8 mouse cellular contexts compared by ENCODE assay signal in genomic region chr12:109830303-109831020, GRCm38 (mm10).
DNase-seq lines count a peak whose midpoint lies in the region; ATAC-seq and TF ChIP-seq lines count a peak whose summit lies in the region.

No protein-coding gene starts in this region.

- H3K9me3 ChIP-seq in intestine, postnatal 0 days (ENCODE audit: control insufficient read depth), result no peaks in the 10 kb centered on the region
- H3K9me3 ChIP-seq in intestine, embryonic 16.5 days (ENCODE audit: control insufficient read depth, low read length), result no peaks in the 10 kb centered on the region
- no peaks in the 10 kb centered on the region for H3K9me3 ChIP-seq in embryonic facial prominence, embryonic 10.5 days
- no peaks in the 10 kb centered on the region for H3K9me3 ChIP-seq in kidney, embryonic 16.5 days (ENCODE audit: low read length)
- H3K9me3 ChIP-seq in midbrain, embryonic 15.5 days, result no peaks in the 10 kb centered on the region

- H3K9ac ChIP-seq in intestine, postnatal 0 days (ENCODE audit: low read depth, low read length), result no peak overlapping the region
- no peak overlapping the region for H3K9ac ChIP-seq in intestine, embryonic 16.5 days (ENCODE audit: low read depth, low read length)
- H3K9ac ChIP-seq in kidney, embryonic 16.5 days (replicated peaks; ENCODE audit: low read length), result no peak overlapping the region
- no peak overlapping the region for H3K9ac ChIP-seq in midbrain, embryonic 15.5 days

- peak; percentile 68 for TF ChIP-seq CTCF in intestine, postnatal 0 days (IDR thresholded peaks at IDR 0.05; ENCODE audit: low read depth)

- ATAC-seq in intestine, postnatal 0 days, result no peak
- ATAC-seq in intestine, embryonic 16.5 days, result no peak
- peak; percentile 59 for ATAC-seq in kidney, embryonic 16.5 days (ENCODE audit: low FRiP score, low TSS enrichment)
- 0 out of 2 replicates have a peak, but pooled peaks have one; percentile 17 for ATAC-seq in midbrain, embryonic 15.5 days (replicated peaks)
- no peak for ATAC-seq in megakaryocyte progenitor cell, adult 5-6 weeks (replicated peaks; ENCODE audit: poor library complexity)

- whole genome bisulfite sequencing in intestine, postnatal 0 days, result 52% methylated on average over 16 of the region's 16 CpGs
- WGBS in intestine, embryonic 16.5 days, result 49% methylated on average over 16 of the region's 16 CpGs
- 21% methylated on average over 16 of the region's 16 CpGs for WGBS in embryonic facial prominence, embryonic 10.5 days
- WGBS in kidney, embryonic 16.5 days, result 26% methylated on average over 16 of the region's 16 CpGs
- 26% methylated on average over 16 of the region's 16 CpGs for WGBS in midbrain, embryonic 15.5 days

- H3K27me3 ChIP-seq in intestine, postnatal 0 days (replicated peaks; ENCODE audit: control insufficient read depth, insufficient read depth, low read length), result no peaks in the 10 kb centered on the region
- no peaks in the 10 kb centered on the region for H3K27me3 ChIP-seq in intestine, embryonic 16.5 days (replicated peaks; ENCODE audit: control insufficient read depth, insufficient read depth, low read length)
- H3K27me3 ChIP-seq in embryonic facial prominence, embryonic 10.5 days (replicated peaks; ENCODE audit: low read depth, poor library complexity, severe bottlenecking), result peaks cover 6% of the 10 kb centered on the region; the same call in 1 of the 2 replicates
- H3K27me3 ChIP-seq in kidney, embryonic 16.5 days (ENCODE audit: insufficient read depth, low read length), result no peaks in the 10 kb centered on the region
- H3K27me3 ChIP-seq in midbrain, embryonic 15.5 days (replicated peaks), result no peaks in the 10 kb centered on the region

- H3K4me2 ChIP-seq in intestine, postnatal 0 days (replicated peaks; ENCODE audit: low read depth), result no peak overlapping the region
- no peak overlapping the region for H3K4me2 ChIP-seq in intestine, embryonic 16.5 days (ENCODE audit: low read depth, low read length)
- no peak overlapping the region for H3K4me2 ChIP-seq in kidney, embryonic 16.5 days (replicated peaks; ENCODE audit: low read depth, low read length)
- no peak overlapping the region for H3K4me2 ChIP-seq in midbrain, embryonic 15.5 days

- peak; percentile 4 for DNase-seq in WW6 (ENCODE audit: low read depth, low spot score)
- peak; percentile 74 for DNase-seq in embryonic facial prominence, embryonic 10.5 days (ENCODE audit: low spot score)
- DNase-seq in layer of hippocampus, adult 11-12 months (ENCODE audit: low spot score), result no peak

- no peaks in the 10 kb centered on the region for H3K36me3 ChIP-seq in intestine, postnatal 0 days (ENCODE audit: control insufficient read depth, insufficient read depth)
- no peaks in the 10 kb centered on the region for H3K36me3 ChIP-seq in intestine, embryonic 16.5 days (ENCODE audit: control insufficient read depth, insufficient read depth, low read length)
- H3K36me3 ChIP-seq in embryonic facial prominence, embryonic 10.5 days (replicated peaks), result no peaks in the 10 kb centered on the region
- H3K36me3 ChIP-seq in kidney, embryonic 16.5 days (ENCODE audit: insufficient read depth, low read length), result no peaks in the 10 kb centered on the region
- no peaks in the 10 kb centered on the region for H3K36me3 ChIP-seq in midbrain, embryonic 15.5 days (replicated peaks)

- H3K4me1 ChIP-seq in intestine, postnatal 0 days (replicated peaks; ENCODE audit: control insufficient read depth, insufficient read depth, low read length), result no peaks in the 10 kb centered on the region
- no peaks in the 10 kb centered on the region for H3K4me1 ChIP-seq in intestine, embryonic 16.5 days (ENCODE audit: control insufficient read depth, insufficient read depth, low read length)
- peaks cover 28% of the 10 kb centered on the region for H3K4me1 ChIP-seq in embryonic facial prominence, embryonic 10.5 days
- no peaks in the 10 kb centered on the region for H3K4me1 ChIP-seq in kidney, embryonic 16.5 days (ENCODE audit: insufficient read depth, low read length)
- peaks cover 5% of the 10 kb centered on the region; the same call in 1 of the 2 replicates for H3K4me1 ChIP-seq in midbrain, embryonic 15.5 days

- no peak overlapping the region for H3K27ac ChIP-seq in intestine, postnatal 0 days (ENCODE audit: low read depth, low read length)
- no peak overlapping the region for H3K27ac ChIP-seq in intestine, embryonic 16.5 days (ENCODE audit: low read length)
- peak overlapping the region; percentile 69 for H3K27ac ChIP-seq in embryonic facial prominence, embryonic 10.5 days (replicated peaks)
- no peak overlapping the region for H3K27ac ChIP-seq in kidney, embryonic 16.5 days (ENCODE audit: low read length)
- no peak overlapping the region for H3K27ac ChIP-seq in midbrain, embryonic 15.5 days

- no peak overlapping the region for H3K4me3 ChIP-seq in intestine, postnatal 0 days (ENCODE audit: low read depth, low read length)
- H3K4me3 ChIP-seq in intestine, embryonic 16.5 days (ENCODE audit: low read length), result no peak overlapping the region
- H3K4me3 ChIP-seq in embryonic facial prominence, embryonic 10.5 days, result no peak overlapping the region
- H3K4me3 ChIP-seq in kidney, embryonic 16.5 days (ENCODE audit: low read length), result no peak overlapping the region
- H3K4me3 ChIP-seq in midbrain, embryonic 15.5 days, result no peak overlapping the region

Comparison
In these comparisons a context has a peak if more than half of its experiments do, and no peak if none do; other contexts are left out.
1. ATAC-seq: peak in kidney, embryonic 16.5 days (single experiment) and midbrain, embryonic 15.5 days (single experiment); none in intestine, postnatal 0 days (single experiment), intestine, embryonic 16.5 days (single experiment) and megakaryocyte progenitor cell, adult 5-6 weeks (single experiment).